Mouse (Mus musculus): ENCODE measurements at regions not wholly inside any gene's neighbourhood (a gene's known extent, or its start where the extent isn't known, plus 50 kb on each side); places are given as distances from the start of the nearest gene placed in this dataset.

DNA sequence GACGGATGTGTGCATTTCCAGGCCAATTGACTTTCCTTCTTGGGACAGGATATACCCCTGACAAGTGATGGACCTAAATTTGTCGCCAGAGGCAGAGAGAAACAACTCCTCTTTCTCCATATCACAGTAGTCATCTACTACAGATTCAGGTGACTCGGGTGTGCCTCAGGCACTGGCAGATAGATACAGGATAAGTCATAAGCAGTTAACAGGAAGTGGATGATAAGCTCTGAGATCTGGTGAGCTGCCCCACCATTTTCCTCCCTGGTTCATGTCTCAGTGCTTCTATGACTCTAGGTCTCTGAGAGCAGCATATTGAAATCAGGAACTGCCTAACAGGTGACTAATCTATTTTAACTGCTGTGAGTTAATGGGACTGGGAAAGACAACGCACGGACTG, 73.4 kb upstream of the Ubl3 start:
- TF ChIP-seq CTCF (IDR thresholded peaks at IDR 0.05; ENCODE audit: low read depth) (no peak), EP300 (IDR thresholded peaks at IDR 0.05; ENCODE audit: low read depth) (no peak)
